Mouse (Mus musculus): ENCODE results near the gene Zfp945. TPM values are rescaled to one million over a fixed set of nuclear protein-coding genes. Genes with fewer than 3 reads are reported as not detected.
"Not testable (repeated sequence)": the region's sequence is repeated elsewhere in the genome, so short reads cannot be mapped to it uniquely, and the experiment has no call there.

Zfp945 gene
- polyA plus RNA-seq (2015; fragmentation: Nextera tagmentation; extraction: Ambion mirVana): 16.5 and 18.1 TPM in 2 replicates

- Histone ChIP-seq H3K27me3 (replicated peaks; ENCODE audit: control insufficient read depth, insufficient read depth, low read length) (no peaks in the 10 kb centered on the region), H3K9ac (ENCODE audit: low read depth, low read length) (peak within 1 kb of the TSS; percentile 69), H3K9me3 (ENCODE audit: control insufficient read depth, low read length) (0 out of 2 replicates have a peak, but pooled peaks cover 3% of the 10 kb centered on the region), H3K4me2 (ENCODE audit: low read length) (peak within 1 kb of the TSS; percentile 54), H3K4me1 (ENCODE audit: control insufficient read depth, insufficient read depth, low read depth, low read length) (peaks cover 12% of the 10 kb centered on the region), H3K27ac (ENCODE audit: low read depth, low read length) (peak within 1 kb of the TSS; percentile 81), H3K36me3 (ENCODE audit: control insufficient read depth, insufficient read depth, low read length) (peaks cover 12% of the 10 kb centered on the region), H3K4me3 (ENCODE audit: low read length) (peak within 1 kb of the TSS; percentile 68)
- peak; percentile 99 for ATAC-seq
- under 1% methylated on average over 20 of the region's 20 CpGs for WGBS
These were observed at the start of gene Zfp945 for GRCm38 (mm10) chr17:22866845-22867481. Zfp945 (minus strand) TSS chr17:22867134.

- H3K9me3 ChIP-seq (ENCODE audit: control insufficient read depth, low read length): peaks cover 6% of the 10 kb centered on the region; the same call in 1 of the 2 replicates
- H3K4me2 ChIP-seq (ENCODE audit: low read length): no peak overlapping the region
- no peaks in the 10 kb centered on the region for H3K27me3 ChIP-seq (replicated peaks; ENCODE audit: control insufficient read depth, insufficient read depth, low read length)
- ATAC-seq: no peak
- no peaks in the 10 kb centered on the region for H3K4me1 ChIP-seq (ENCODE audit: control insufficient read depth, insufficient read depth, low read depth, low read length)
- H3K9ac ChIP-seq (ENCODE audit: low read depth, low read length): no peak overlapping the region
- H3K27ac ChIP-seq (ENCODE audit: low read depth, low read length): no peak overlapping the region
- H3K36me3 ChIP-seq (ENCODE audit: control insufficient read depth, insufficient read depth, low read length): no peaks in the 10 kb centered on the region
- no peak overlapping the region for H3K4me3 ChIP-seq (ENCODE audit: low read length)
- WGBS: 96% methylated on average over 3 of the region's 3 CpGs
These were observed 21.4 kb upstream of the Zfp945 start for GRCm38 (mm10) chr17:22888302-22888701.

DNA sequence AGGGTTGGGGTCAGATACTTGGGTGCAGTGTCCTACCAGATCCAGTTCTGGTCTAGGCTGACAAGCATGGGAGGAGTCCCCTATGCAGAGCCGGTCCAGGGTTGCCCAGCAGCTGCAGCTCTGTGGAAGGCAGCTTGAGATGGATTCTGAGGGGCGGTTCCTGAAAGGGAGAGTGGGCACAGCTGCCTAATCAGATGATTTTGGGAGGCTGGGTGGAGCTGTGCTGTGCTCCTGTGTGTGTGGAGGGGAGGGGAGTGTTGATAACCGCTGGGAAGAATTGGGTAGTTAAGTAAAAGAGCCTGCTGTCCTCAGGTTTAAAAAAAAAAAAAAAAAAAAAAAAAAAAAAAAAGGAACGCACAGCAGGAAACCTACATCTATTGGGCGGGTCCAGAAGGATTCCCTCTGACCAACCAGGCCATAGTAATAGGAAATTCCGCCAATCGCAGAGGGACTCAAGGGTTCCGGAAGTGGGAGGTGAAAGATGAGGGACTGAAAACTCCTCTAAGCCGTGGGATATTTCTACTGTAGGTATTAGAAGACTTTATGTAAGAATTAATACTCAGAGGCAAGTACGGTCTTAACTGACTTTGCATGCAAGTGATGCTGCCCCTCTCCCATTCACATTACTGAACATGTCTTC lies 17.2 kb upstream of the Zfp945 start:
- WGBS: 71% methylated on average over 10 of the region's 10 CpGs
- no peak for ATAC-seq
- Histone ChIP-seq H3K4me2 (ENCODE audit: low read length) (no peak overlapping the region), H3K9me3 (ENCODE audit: control insufficient read depth, low read length) (0 out of 2 replicates have a peak, but pooled peaks cover 3% of the 10 kb centered on the region), H3K27ac (ENCODE audit: low read depth, low read length) (no peak overlapping the region), H3K36me3 (ENCODE audit: control insufficient read depth, insufficient read depth, low read length) (no peaks in the 10 kb centered on the region), H3K27me3 (replicated peaks; ENCODE audit: control insufficient read depth, insufficient read depth, low read length) (no peaks in the 10 kb centered on the region), H3K9ac (ENCODE audit: low read depth, low read length) (no peak overlapping the region), H3K4me1 (ENCODE audit: control insufficient read depth, insufficient read depth, low read depth, low read length) (no peaks in the 10 kb centered on the region), H3K4me3 (ENCODE audit: low read length) (no peak overlapping the region)

GRCm38 (mm10) chr17:22877427-22878307 lies 10.7 kb upstream of the Zfp945 start:
- H3K27me3 ChIP-seq (replicated peaks; ENCODE audit: control insufficient read depth, insufficient read depth, low read length): no peaks in the 10 kb centered on the region
- WGBS: 97% methylated on average over 10 of the region's 11 CpGs
- no peak overlapping the region for H3K4me2 ChIP-seq (ENCODE audit: low read length)
- H3K9ac ChIP-seq (ENCODE audit: low read depth, low read length): no peak overlapping the region
- no peak overlapping the region for H3K27ac ChIP-seq (ENCODE audit: low read depth, low read length)
- no peaks in the 10 kb centered on the region for H3K4me1 ChIP-seq (ENCODE audit: control insufficient read depth, insufficient read depth, low read depth, low read length)
- ATAC-seq: no peak
- no peaks in the 10 kb centered on the region for H3K36me3 ChIP-seq (ENCODE audit: control insufficient read depth, insufficient read depth, low read length)
- H3K4me3 ChIP-seq (ENCODE audit: low read length): no peak overlapping the region
- peaks cover 3% of the 10 kb centered on the region; the same call in 1 of the 2 replicates for H3K9me3 ChIP-seq (ENCODE audit: control insufficient read depth, low read length)

GRCm38 (mm10) chr17:22876316-22876715 lies 9.4 kb upstream of the Zfp945 start:
- Histone ChIP-seq H3K27ac (ENCODE audit: low read depth, low read length) (no peak overlapping the region), H3K27me3 (replicated peaks; ENCODE audit: control insufficient read depth, insufficient read depth, low read length) (no peaks in the 10 kb centered on the region), H3K4me1 (ENCODE audit: control insufficient read depth, insufficient read depth, low read depth, low read length) (no peaks in the 10 kb centered on the region), H3K9ac (ENCODE audit: low read depth, low read length) (no peak overlapping the region), H3K4me2 (ENCODE audit: low read length) (no peak overlapping the region), H3K4me3 (ENCODE audit: low read length) (no peak overlapping the region), H3K36me3 (ENCODE audit: control insufficient read depth, insufficient read depth, low read length) (no peaks in the 10 kb centered on the region), H3K9me3 (ENCODE audit: control insufficient read depth, low read length) (peaks cover 3% of the 10 kb centered on the region; the same call in 1 of the 2 replicates)
- WGBS: 96% methylated on average over 19 of the region's 20 CpGs
- ATAC-seq: no peak

GRCm38 (mm10) chr17:22875549-22875948 lies 8.6 kb upstream of the Zfp945 start:
- 94% methylated on average over 4 of the region's 4 CpGs for WGBS
- not testable (repeated sequence) for H3K4me2 ChIP-seq (ENCODE audit: low read length); H3K36me3 ChIP-seq (ENCODE audit: control insufficient read depth, insufficient read depth, low read length); ATAC-seq; H3K9ac ChIP-seq (ENCODE audit: low read depth, low read length); H3K27me3 ChIP-seq (replicated peaks; ENCODE audit: control insufficient read depth, insufficient read depth, low read length); H3K4me1 ChIP-seq (ENCODE audit: control insufficient read depth, insufficient read depth, low read depth, low read length); H3K4me3 ChIP-seq (ENCODE audit: low read length); H3K27ac ChIP-seq (ENCODE audit: low read depth, low read length); H3K9me3 ChIP-seq (ENCODE audit: control insufficient read depth, low read length)

DNA sequence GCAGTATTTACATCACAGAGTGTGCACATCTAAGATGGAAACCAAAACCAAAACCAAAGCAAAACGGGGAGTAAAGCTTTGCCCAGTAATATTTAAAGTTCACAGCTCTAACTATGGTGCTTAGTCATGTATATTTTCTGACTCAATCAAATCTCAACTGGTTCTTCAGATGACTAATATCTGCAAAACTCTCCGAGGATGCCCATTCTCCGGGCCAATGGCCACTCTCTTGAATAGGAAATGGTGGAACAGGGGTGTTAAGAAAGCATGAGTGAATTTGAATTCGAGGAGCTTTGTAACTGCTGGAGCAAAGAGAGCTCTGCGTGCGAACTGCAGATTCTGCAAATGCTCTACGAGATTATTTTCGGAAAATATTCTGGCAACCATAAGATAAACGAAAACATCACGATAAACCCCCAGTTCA lies 501 bp downstream of the Zfp945 start:
- peak overlapping the region; percentile 81 for H3K27ac ChIP-seq (ENCODE audit: low read depth, low read length)
- peaks cover 12% of the 10 kb centered on the region for H3K4me1 ChIP-seq (ENCODE audit: control insufficient read depth, insufficient read depth, low read depth, low read length)
- peak overlapping the region; percentile 69 for H3K9ac ChIP-seq (ENCODE audit: low read depth, low read length)
- WGBS: 2% methylated on average over 10 of the region's 10 CpGs
- peak overlapping the region; percentile 54 for H3K4me2 ChIP-seq (ENCODE audit: low read length)
- peak overlapping the region; percentile 68 for H3K4me3 ChIP-seq (ENCODE audit: low read length)
- no peaks in the 10 kb centered on the region for H3K27me3 ChIP-seq (replicated peaks; ENCODE audit: control insufficient read depth, insufficient read depth, low read length)
- H3K36me3 ChIP-seq (ENCODE audit: control insufficient read depth, insufficient read depth, low read length): peaks cover 12% of the 10 kb centered on the region
- peaks cover 3% of the 10 kb centered on the region; the same call in 1 of the 2 replicates for H3K9me3 ChIP-seq (ENCODE audit: control insufficient read depth, low read length)
- ATAC-seq: peak; percentile 66

DNA sequence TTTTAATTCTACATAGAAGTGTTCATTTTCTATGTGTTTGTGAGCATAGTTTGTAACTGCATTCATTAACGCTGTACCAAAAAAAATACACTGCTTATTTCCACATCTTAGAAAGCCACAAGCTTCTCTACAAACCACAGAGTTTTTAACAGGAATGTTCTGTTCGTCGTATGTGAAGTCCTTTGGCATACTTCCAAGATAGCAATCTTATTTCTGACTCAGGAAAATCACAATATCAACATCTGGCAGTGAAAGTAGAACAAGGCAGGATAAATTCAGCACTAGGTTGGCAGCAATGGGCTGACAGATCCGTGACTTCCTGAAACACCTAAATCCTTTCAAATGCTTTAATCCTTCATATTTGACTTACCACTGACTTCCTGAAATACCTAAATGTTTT lies 45.8 kb downstream of the Zfp945 start:
- no peak for ATAC-seq
- no peaks in the 10 kb centered on the region for H3K9me3 ChIP-seq (ENCODE audit: control insufficient read depth, low read length)
- no peak overlapping the region for H3K4me3 ChIP-seq (ENCODE audit: low read length)
- H3K36me3 ChIP-seq (ENCODE audit: control insufficient read depth, insufficient read depth, low read length): no peaks in the 10 kb centered on the region
- no peak overlapping the region for H3K9ac ChIP-seq (ENCODE audit: low read depth, low read length)
- 76% methylated on average over 4 of the region's 4 CpGs for WGBS
- H3K4me1 ChIP-seq (ENCODE audit: control insufficient read depth, insufficient read depth, low read depth, low read length): peaks cover 5% of the 10 kb centered on the region
- no peak overlapping the region for H3K27ac ChIP-seq (ENCODE audit: low read depth, low read length)
- no peaks in the 10 kb centered on the region for H3K27me3 ChIP-seq (replicated peaks; ENCODE audit: control insufficient read depth, insufficient read depth, low read length)
- H3K4me2 ChIP-seq (ENCODE audit: low read length): no peak overlapping the region
